11 mouse cellular contexts compared by ENCODE assay signal in the genomic region with DNA sequence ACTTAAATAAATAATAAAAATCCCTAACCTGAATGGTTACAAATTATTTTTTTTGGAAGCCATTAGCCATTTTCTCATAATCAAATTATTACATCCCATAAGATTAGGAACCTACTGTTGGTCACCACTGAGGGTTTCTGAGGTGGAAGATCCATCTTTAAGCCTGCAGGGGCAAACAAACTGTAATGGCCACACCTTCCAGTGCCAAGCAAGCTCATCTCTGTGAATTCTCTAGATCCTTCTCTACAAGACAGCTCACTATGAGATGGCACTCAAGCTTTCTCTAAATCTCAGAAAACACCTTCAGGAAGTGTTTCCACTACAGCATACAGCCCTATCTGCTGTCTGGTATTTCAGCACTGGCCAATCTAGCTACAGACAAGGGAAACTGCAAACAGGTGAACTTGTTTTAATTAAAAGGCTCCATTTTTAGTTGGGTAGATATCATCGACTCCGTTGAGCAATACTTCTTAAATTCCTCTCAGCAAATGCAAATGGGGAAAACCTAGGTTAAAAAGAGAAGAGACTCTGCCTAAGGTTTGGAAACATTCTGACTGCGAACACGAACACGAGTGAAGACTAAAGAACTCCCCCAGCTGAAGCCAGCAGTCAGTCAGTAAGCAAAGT. TPM values are rescaled to one million over a fixed set of nuclear protein-coding genes. Genes with fewer than 3 reads are reported as not detected.
DNase-seq lines count a peak whose midpoint lies in the region; ATAC-seq and TF ChIP-seq lines count a peak whose summit lies in the region.
"Had no signal": no experiment of that assay in that cellular context is flagged by ENCODE, and none has a peak within 500 bp of the region (broad histone marks: within the 10 kb centered on the region; RNA-seq: fewer than 3 reads in every experiment).

No protein-coding gene starts in this region.

- no peaks in the 10 kb centered on the region for H3K36me3 ChIP-seq in hindbrain, embryonic 12.5 days
- no peaks in the 10 kb centered on the region for H3K36me3 ChIP-seq in midbrain, embryonic 12.5 days
- H3K36me3 ChIP-seq: heart, embryonic 15.5 days had no signal

- TF ChIP-seq CTCF in cerebellum, adult 2 months (IDR thresholded peaks at IDR 0.05; ENCODE audit: borderline replicate concordance, insufficient read depth, low read depth, low read length): no peak

- no peak for ATAC-seq in hindbrain, embryonic 12.5 days (ENCODE audit: low FRiP score)
- no peak for ATAC-seq in midbrain, embryonic 12.5 days (ENCODE audit: low FRiP score, low read depth)

- H3K4me1 ChIP-seq in cerebellum, adult 2 months (ENCODE audit: control insufficient read depth, insufficient read depth, low read length): peaks cover 2% of the 10 kb centered on the region; the same call in 1 of the 2 replicates
- H3K4me1 ChIP-seq in hindbrain, embryonic 12.5 days: peaks cover 50% of the 10 kb centered on the region
- peaks cover 44% of the 10 kb centered on the region for H3K4me1 ChIP-seq in midbrain, embryonic 12.5 days

- DNase-seq in R1 (ENCODE audit: low read depth, low spot score): peak; percentile 10
- peak; percentile 60 to 67 for DNase-seq in cerebellum, adult 2 months
- no peak for DNase-seq in thymus, postnatal 4 days
- DNase-seq in left cerebral cortex, postnatal 10 days (ENCODE audit: extremely low spot score in 1 of 2, low spot score in 2 of 2): no peak
- no peak for DNase-seq in spleen, postnatal 4 days (ENCODE audit: low spot score in 2 of 2)
- DNase-seq: thymus, postnatal 25 days had no signal

- no peak for TF ChIP-seq POLR2A in cerebellum, adult 2 months (IDR thresholded peaks at IDR 0.05; ENCODE audit: borderline replicate concordance, insufficient read depth, low read length)

- WGBS in cerebellum, adult 2 months: 14% methylated on average over 5 of the region's 5 CpGs
- WGBS in hindbrain, embryonic 12.5 days: 8% methylated on average over 5 of the region's 5 CpGs
- 5% methylated on average over 5 of the region's 5 CpGs for WGBS in midbrain, embryonic 12.5 days

- no peaks in the 10 kb centered on the region for H3K9me3 ChIP-seq in hindbrain, embryonic 12.5 days (replicated peaks)
- H3K9me3 ChIP-seq in midbrain, embryonic 12.5 days: no peaks in the 10 kb centered on the region
- H3K9me3 ChIP-seq: heart, embryonic 15.5 days had no signal

- intact Hi-C loops in left cerebral cortex, postnatal 10 days (cut with DNase I): no loop called here

- H3K4me3 ChIP-seq in cerebellum, adult 2 months (replicated peaks; ENCODE audit: insufficient read depth, low read depth, low read length): peak overlapping the region; percentile 95
- 0 out of 2 replicates have a peak overlapping the region, but pooled peaks have one; percentile 51 for H3K4me3 ChIP-seq in hindbrain, embryonic 12.5 days
- H3K4me3 ChIP-seq in midbrain, embryonic 12.5 days: peak overlapping the region; percentile 70

- no peak overlapping the region for H3K9ac ChIP-seq in hindbrain, embryonic 12.5 days
- peak overlapping the region; percentile 86 for H3K9ac ChIP-seq in midbrain, embryonic 12.5 days (replicated peaks)
- H3K9ac ChIP-seq: heart, embryonic 15.5 days had no signal

- peak overlapping the region; percentile 59 for H3K4me2 ChIP-seq in hindbrain, embryonic 12.5 days (replicated peaks)
- H3K4me2 ChIP-seq in midbrain, embryonic 12.5 days (replicated peaks): peak overlapping the region; percentile 60

- no peaks in the 10 kb centered on the region for H3K27me3 ChIP-seq in cerebellum, adult 2 months (ENCODE audit: control insufficient read depth, insufficient read depth, low read length)
- H3K27me3 ChIP-seq in hindbrain, embryonic 12.5 days: peaks cover 20% of the 10 kb centered on the region
- H3K27me3 ChIP-seq in midbrain, embryonic 12.5 days: peaks cover 24% of the 10 kb centered on the region; the same call in 1 of the 2 replicates

- H3K27ac ChIP-seq in cerebellum, adult 2 months (ENCODE audit: insufficient read depth, low read length): peak overlapping the region; percentile 98; the same call in 1 of the 2 replicates
- peak overlapping the region; percentile 94 for H3K27ac ChIP-seq in hindbrain, embryonic 12.5 days
- H3K27ac ChIP-seq in midbrain, embryonic 12.5 days (replicated peaks): peak overlapping the region; percentile 94
- H3K27ac ChIP-seq: heart, embryonic 15.5 days had no signal

RNA-seq across cellular contexts. Expression of gene Mab21l1, which starts 0.8 kb away (rescaled TPM):
- 45.4 and 50.6 TPM in 2 replicates for polyA plus RNA-seq in cerebellum, adult 2 months (2012; rRNA removed)
- polyA plus RNA-seq in hindbrain, embryonic 12.5 days (2016; fragmentation: Nextera tagmentation; extraction: Ambion mirVana): 104 and 115 TPM in 2 replicates
- 148 and 164 TPM in 2 replicates for polyA plus RNA-seq in midbrain, embryonic 12.5 days (2016; fragmentation: Nextera tagmentation; extraction: Ambion mirVana)
- 1 to 10 TPM; 1.2 to 2.6 TPM for total RNA-seq in left cerebral cortex, postnatal 10 days (2021)
- total RNA-seq: common myeloid progenitor, adult 5-6 weeks had no signal
- polyA plus RNA-seq: spleen, adult 2 months had no signal

Comparison
In these comparisons a context has a peak if more than half of its experiments do, and no peak if none do; other contexts are left out.
1. DNase-seq: peak in R1 (single experiment) and cerebellum, adult 2 months (2 of 2); none in thymus, postnatal 4 days (single experiment), left cerebral cortex, postnatal 10 days (0 of 2) and spleen, postnatal 4 days (0 of 2).
2. Peak in every context shown above with its lines, with median percentiles within 50 percentile points of each other: H3K27ac ChIP-seq and H3K4me3 ChIP-seq.